Mouse (Mus musculus): ENCODE results near the gene Cars2.
"Not testable (repeated sequence)": the region's sequence is repeated elsewhere in the genome, so short reads cannot be mapped to it uniquely, and the experiment has no call there.

Gene Cars2

DNA sequence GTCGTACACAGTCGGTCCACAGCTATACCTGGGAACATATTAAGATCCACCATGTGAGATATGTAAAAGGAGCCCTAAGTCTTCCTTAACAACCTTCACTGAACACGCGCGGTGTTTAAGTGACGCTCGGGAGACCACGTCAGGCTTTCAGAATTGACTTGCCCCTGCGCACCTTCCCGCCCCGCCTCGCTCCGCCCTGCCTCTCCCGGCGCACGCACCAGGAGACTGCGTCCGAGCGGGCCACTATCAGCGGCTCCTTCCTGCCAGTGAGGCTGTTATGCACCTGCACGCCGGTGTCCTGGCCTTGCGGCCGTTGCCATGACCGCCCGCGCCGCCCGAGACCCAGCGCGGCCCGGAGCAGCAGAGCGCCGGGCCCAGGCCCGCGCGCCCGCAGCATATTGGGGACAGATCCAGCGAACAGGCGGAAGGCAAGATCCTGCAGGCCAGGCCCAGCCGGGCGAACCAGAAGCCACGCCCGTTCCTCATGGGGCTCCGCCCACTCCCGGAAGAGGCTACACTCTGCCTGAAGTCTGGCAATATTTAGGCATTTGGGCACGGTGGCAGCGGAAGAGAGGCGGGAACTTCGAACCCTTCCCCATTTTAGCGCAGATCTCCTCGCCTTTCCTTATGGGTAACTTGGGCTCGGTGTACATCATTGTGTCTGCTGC lies at the start of gene Cars2:
Gene Cars2 (minus strand): TSS at position 503 of the 668 bp plus-strand sequence.
- in situ Hi-C loops (cut with MboI, MseI), result loop anchor here (10.0 kb wide), 2 partner anchors 204 to 1554 kb away; partner anchors contain the start of genes Cul4a and Pcid2

DNA sequence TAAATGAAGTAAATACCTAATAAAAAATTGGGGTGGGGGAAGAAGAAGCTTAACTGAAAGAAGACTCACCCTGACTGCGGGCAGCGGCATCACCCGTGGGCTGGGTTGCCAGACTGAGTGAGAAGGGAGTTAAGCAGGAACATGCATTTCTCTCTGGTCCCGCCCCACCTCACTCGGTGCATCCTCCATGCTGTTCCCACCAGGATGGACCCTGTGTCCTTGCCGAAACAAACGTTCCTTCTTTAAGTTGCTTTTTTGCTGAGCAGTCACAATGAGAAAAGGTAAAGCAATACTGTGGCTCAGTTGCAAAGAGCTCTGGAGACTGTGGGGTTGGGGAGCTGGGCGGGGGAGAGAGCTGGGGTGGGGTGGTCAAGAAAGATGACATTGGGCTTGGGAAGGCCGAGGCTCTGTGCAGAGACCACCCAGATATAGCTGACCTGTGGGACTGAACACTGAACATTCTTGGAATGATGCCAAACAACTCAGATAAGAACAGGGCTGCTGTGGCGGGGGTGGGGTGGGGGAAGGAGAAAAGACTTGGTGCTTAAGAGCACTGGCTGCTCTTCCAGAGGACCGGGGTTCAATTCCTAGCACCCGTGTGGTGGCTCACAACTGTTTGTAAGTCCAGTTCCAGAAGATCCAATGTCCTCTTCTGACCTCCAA lies 42.8 kb upstream of the Cars2 start:
- in situ Hi-C loops (cut with MboI, MseI), result no loop called here

DNA sequence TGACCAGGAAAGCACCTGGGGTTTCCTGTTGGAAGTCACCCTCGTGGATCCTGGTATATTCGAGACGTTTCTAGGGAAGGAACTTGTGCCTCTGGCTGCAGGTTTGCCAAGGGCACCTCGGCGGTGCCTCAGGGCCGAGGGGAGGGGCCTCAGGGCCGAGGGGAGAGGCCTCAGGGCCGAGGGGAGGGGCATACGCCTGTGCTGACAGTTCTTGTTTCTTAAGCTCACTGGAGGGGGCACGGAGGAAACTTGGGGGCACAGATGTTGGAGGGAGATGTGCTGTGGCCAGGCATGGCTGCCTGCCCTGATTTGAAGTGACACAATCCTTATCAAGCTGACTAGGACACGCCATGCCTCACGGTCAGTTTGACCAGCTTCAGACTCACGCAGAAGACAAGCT lies 41.7 kb upstream of the Cars2 start:
- in situ Hi-C loops (cut with MboI, MseI), result no loop called here

DNA sequence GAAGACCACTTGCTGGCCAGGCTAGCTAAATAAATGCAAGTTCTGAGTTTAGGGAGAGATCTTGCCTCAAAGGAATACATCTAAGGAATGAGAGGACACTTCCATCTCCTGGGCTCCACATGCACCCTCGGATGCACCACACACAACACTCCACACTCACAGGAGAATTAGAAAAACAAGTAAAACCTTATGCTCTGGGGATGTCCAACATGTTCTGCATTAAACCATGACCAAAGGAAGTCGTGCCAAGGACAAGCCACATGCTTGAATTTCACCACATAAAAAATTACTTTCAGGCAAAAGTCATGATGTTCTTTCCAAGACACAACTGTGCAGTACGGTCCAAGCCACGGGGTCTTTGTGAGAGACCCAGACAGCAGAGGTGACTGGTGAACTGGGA lies 41.3 kb upstream of the Cars2 start:
- in situ Hi-C loops (cut with MboI, MseI), result no loop called here

DNA sequence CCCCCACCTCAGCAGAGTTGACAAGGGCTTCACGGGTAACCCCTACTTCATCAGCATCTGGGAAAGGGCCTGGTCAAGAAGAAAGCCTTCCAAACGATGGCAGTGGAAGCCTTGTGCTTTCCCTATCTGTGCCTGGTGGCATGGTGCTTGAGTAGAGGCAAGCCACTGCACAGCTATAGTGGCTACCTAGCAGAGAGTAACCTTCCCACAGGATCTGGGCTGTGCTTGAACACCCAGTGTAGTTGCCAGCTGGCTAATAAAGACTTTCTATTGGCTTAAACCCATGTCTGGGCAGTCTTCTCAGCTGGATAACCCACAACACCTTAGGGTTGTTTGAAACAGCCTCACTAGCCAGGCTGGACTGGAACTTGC lies 35.8 kb upstream of the Cars2 start:
- in situ Hi-C loops (cut with MboI, MseI), result no loop called here

DNA sequence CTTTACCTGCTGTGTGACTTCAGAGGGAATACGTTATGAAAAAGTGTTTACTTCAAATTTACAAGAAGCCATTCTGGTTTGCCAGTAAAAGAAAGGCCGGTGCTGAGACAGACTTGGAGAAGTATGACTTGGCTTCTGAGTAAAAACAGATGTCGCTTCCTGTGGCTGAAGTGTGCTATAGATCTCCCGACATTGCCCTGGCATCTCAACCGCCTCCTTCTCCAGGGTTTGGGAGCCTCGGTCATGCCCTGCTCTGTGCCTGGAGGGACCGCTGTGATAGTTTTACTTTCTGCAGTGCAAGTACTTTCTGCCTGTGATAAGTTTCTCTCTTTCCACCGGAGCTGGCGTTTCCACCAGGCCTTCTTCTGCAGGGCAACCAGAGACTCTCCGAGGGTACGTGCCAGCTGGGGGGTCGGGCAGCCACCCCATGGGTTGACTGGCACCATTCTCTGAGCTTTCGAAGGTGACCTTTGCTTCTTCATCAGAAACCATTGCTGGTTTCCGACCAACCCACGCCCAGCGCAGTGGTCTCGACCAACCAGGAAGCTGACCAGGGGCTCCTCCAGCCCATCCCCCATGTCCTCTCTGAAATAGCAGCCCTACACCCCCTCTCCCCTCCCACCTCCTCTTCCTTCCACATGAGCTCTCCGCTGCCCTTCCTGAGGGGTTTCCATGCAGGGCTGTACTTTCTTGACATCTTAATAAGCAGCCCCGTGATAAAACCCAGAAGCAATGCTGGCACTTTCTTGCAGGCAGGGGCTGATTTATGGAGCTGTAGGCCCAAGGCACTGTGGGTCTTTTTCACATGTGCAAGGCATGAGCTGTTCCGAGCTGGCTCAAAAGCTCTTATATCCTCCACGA lies 35.2 kb upstream of the Cars2 start:
- in situ Hi-C loops (cut with MboI, MseI), result no loop called here

DNA sequence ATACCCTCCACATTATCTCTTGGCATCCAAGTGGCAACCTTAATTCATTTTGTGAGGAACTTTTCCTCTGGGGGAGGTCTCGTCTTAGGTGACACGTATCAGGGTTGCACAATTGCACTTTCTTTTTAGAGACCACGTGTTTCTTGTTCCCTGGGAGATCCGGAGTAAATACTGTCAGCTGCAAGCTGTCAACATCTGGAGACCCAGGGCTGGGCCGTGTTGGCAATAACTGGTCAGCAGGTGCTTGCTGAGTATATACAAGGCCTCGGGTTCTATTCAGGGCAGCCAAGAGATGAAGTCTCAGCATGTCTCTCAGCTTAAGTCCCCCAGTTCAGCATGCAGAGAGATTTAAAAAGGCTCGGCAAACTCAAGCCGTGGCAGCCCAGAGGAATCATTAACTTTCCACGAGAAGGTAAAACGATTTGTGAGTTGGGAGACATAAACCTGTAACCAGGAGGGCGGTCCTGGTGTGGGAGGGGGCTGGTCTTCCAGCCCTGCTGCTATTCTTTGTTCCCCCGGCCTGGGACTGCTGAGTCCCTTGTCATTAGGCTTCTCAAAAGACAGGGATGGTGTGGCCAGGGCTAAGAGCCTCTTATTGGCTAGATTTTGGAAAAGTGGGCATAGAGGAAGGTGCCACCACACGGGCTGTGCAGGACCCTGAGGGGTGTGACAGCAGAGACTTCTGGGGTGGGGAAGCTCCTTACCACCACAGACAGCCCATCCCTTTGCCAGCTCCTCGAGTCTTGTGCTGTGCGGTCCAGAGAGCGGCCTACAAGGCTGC lies 25.2 kb upstream of the Cars2 start:
- in situ Hi-C loops (cut with MboI, MseI), result no loop called here

DNA sequence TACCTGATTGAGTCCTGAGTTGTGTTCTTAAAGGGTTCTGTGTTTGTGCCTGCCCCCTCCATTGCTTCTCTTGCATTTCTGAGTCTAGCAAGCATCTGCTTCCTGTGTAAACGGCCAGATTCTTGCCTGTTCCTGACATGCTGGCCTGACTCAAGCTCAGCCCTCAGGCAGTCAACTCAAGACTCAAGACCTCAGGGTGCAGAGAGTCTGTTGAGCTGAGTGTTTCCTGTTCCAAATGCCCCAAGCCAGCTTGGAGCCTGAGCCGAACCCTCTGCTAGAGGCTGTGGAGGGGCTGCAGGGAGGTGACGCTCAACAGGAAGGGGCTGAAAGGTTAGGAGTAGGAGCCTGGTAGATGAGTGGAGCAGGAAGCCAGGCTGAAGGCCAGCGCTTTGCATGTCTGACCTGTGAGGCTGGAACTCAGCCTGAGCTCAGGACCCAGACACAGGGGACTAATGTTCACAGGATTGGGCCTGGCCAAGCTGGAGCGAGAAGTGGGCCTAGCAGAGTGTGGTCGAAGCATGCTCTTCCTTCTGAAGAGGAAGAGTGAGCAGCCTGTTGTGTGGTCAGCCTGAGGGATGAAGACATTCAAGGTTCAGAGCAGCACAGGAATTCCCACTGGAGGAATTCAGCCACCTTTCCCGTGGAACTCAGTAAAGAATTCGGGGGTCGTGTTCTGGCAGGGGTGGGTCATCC lies 24.5 kb upstream of the Cars2 start:
- in situ Hi-C loops (cut with MboI, MseI), result no loop called here

DNA sequence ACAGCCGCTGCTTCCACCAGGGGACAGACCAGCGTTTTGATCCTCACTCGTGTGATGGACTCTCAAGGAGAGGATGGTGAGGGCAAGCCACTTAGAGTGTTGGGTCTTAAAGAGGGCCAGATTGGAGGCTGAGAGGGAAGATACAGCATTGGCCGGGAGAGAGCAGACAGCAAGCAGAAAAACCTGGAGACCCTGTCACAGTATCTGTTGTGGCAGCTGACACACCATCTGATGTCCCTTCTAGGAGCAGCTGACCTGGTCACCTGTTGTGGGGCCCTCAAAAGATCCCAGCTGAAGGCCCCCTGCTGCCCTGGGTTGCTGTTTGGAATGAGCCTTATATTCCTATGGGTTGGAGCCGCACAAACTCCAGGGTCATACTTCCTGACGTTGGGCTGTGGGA lies 21.8 kb upstream of the Cars2 start:
- in situ Hi-C loops (cut with MboI, MseI), result no loop called here

DNA sequence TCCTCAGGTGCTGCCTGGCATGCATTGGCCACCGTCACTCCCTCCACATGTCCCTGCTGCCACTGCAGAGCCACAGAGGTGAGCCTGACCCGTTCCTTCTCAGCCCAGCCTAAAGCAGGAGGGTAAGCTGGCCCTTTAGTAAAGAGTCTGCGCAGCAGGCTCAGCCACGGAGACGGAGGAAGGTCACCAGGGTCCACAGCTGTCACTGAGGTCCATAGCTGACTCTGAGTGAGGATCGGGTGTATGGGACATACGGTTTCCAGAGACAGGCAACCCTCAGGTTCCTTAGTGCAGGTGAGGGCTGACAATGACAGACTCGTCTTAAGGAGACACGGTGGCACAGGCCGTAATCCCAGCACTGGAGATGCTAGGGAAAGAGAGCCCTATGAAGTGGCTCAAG lies 21.4 kb upstream of the Cars2 start:
- in situ Hi-C loops (cut with MboI, MseI), result no loop called here

DNA sequence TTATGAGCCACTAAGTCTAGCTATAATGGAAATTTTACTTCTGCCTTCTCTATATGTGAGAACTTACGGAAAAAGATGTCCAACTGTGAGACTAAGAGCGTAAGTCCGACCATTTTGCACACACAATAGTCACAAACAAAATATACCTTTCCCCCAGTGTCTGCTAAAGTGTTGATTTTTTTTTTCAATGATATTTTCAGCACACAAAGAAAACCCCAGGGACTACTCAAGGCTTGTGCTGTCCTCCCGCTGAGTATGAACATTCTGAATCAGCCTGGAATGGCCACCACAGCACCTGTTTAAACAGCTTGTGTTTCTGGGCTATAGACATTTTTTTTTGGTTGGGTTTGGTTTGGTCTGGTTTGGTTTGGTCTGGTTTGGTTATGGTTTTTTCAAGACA lies 20.2 kb upstream of the Cars2 start:
- in situ Hi-C loops (cut with MboI, MseI), result no loop called here

DNA sequence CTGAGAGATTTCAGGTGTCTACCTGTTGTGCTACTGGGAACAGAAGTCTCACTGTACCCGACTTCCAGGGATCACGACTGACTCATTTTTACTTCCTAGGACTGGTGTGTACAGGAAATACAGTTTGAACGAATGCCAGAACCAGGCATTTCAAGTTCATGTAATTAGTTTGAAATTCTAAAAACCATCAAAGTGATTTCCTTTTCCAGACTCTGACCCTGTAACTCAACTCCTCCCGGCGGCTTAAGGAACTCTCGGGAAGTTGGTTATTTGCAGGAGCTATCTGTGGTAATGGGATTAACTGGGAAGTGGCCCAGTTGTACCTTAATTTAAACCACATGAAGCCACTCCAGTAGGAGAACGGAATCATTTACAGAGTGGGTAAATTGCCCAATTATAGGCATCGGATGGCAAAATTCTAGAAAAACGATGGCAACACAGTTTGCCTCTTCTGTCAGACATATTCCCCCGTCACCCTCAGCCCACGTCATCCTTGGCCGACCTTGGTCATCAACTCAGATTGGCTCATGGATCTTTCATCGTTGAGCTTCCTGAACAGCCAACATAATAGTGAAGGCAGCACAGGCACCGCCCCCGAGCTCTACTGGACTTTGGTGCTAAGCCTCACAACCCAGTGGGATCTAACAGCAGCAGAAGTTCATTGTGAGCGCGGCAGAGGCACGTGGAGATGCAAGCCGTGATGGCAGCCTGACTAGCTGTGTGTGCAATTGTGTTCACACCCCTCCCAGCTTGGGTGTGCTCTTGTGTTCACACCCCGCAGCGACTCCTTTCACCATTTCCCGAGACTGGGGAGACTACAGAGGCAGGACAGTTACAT lies 18.9 kb upstream of the Cars2 start:
- in situ Hi-C loops (cut with MboI, MseI), result no loop called here

DNA sequence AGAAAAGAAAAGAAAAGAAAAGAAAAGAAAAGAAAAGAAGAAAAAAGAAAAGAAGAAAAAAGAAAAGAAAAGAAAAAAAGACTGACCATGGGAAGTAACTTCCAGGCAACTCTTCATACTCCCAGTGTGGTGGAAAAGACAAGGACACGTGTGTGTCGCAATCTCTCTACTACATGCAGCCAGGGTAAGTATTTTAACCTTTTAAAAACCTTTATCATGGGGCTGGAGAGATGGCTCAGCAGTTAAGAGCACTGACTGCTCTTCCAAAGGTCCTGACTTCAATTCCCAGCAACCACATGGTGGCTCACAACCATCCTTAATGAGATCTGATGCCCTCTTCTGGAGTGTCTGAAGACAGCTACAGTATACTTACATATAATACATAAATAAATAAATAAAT lies 17.6 kb upstream of the Cars2 start:
- in situ Hi-C loops (cut with MboI, MseI), result not testable (repeated sequence)

DNA sequence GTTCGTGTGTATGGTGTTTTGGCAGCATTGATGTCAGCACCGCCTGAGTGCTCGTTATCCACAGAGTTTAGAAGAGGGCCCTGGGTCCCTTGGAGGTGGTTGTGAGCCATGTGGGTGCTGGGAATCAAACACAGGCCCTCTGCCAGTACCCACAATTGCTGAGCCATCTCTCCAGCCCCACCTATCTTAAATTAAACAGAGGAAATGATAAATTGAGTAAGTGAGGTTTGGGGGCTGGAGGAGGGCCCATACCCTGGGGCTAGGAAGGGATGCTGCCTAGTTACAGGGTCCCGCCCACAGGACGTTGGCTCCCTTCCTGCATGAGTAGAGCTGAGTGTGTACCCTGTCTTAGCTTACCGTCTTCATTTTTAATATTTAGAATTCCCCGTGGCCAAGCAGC lies 14.1 kb upstream of the Cars2 start:
- in situ Hi-C loops (cut with MboI, MseI), result no loop called here

DNA sequence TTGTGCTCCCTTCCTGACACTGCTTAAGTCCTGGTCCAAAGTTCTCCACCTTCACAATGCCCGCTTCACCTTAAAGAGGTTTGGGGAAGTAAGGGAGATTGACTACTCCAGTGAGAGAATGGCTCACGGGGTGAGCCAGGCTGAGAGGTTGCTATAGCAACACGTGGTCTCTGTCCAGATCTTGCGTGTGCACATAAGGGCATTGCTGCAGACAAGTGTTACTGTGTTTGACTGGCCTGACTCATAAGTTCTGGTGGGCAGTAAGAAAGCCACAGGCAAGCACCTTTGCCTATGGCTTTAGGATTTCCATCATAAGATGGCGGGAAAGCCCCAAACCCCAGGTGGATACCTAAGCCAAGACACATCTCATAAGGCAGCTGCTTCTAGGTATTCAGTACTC lies 13.7 kb upstream of the Cars2 start:
- in situ Hi-C loops (cut with MboI, MseI), result no loop called here

DNA sequence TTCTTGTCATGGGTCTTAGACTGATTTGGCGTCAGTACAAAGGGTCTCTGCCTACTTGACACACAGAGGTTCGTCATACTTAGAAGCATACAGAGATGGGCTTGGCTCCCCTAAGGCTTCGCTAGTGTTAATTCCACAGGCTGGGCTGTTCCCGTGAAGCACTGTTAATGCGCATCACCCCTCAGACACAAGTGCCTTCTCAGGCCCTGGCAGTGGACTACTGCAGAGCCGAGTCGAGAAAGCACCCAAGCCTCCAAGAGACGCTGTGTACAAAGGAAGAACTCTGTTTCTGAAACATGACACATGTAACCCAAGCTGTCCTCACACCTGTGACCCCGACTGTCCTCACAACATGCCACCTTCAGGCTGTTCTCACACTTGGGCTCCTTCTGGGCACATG lies 9.6 kb upstream of the Cars2 start:
- in situ Hi-C loops (cut with MboI, MseI), result no loop called here

DNA sequence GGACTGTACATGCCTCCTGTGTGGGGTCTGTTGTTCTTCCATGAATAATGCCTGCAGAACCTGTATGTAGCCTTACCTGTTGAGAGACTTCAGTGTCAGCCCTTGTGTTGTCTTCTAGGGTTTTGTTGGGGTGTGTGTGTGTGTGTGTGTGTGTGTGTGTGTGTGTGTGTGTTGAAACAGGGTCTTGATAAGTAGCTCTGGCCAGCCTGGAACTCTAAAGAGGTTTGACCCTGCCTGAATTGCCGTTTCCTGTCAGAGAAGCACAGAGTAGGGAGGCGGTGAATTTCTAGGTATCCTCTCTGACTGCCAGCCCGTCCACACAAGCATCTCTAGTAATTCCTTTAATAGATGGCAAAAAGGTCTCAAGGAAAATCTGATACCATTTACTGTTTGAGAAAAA lies 8.9 kb upstream of the Cars2 start:
- in situ Hi-C loops (cut with MboI, MseI), result loop anchor here (5.0 to 10.0 kb wide), 3 partner anchors 78 to 1545 kb away; partner anchors contain the start of genes Ankrd10, Cul4a and Pcid2

DNA sequence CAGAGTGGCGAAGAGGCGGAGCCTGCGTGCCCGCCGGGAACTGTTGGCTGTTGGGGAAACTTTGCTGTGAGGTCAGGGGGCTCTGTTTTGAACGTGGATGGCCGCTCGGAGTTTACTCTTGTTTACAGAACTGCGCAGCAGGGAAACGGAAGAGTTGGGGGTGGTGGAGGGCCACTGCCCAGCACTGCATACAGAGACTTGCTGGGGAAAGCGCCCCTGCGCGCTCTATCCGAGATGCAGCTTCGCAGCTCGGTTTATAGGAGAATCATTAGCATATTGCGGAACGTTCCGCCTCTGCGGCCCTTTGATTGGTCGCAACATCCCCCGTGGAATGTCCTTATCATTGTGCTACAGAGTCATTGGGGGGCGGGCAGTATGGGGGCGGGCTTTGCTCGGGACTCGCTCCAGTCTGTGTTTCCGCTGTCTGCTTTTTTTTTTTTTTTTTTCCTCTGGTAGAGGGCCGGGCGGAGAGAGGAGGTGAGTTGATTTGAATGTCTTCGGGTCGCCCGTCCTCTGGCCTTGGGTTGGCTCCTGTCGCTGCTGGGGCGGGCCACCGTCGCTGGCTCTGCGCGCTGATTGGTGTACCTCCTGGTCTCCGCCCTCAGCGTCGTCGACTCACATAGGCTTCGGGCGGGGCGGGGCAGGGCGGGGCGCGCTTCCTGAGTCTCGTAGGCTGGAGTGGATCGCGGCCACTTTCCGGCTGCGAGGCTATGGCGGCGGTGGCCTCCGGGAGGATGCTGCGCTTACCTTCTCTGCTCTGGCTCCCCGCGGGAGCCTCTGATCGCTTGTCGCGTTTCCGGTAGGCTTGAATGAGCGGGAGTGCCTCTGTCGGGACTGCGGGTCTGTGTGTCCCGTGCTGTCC lies 7.4 kb upstream of the Cars2 start:
- in situ Hi-C loops (cut with MboI, MseI), result loop anchor here (5.0 to 10.0 kb wide), 3 partner anchors 79 to 1547 kb away; partner anchors contain the start of genes Ankrd10, Cul4a and Pcid2

DNA sequence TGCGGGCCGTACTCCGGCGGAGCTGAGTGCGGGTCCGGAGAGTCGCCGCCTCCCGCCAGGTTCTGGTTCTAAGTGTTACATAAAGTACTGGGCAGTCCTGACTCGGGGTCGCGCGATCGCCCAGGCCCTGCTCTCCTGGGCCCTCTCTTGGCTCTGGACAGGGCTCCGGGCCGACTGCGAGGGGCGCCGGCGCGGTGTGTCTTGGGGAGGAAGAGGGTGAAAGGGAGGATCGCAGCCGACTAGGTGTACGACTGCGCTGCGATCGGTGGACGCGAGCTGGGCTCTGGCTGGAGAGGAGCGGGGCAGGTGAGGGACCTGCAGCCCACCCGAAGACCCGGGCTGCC lies 6.8 kb upstream of the Cars2 start:
- in situ Hi-C loops (cut with MboI, MseI), result loop anchor here (5.0 to 10.0 kb wide), 3 partner anchors 80 to 1547 kb away; partner anchors contain the start of genes Ankrd10, Cul4a and Pcid2

Data from T-helper 2 cell (primary cell).